Mouse (Mus musculus) cerebellum, adult 2 months (tissue): ENCODE results near the gene Dffb.

Experiments
- CTCF ChIP-seq: fragments of 200-500 bp; IDR thresholded peaks from 2 replicates; pipeline ENCODE4 v1.5.1; 2011; ENCODE audit warnings: low read depth, mild to moderate bottlenecking, control low read depth, low read length, moderate library complexity, borderline replicate concordance; ENCODE audit not compliant: insufficient read depth
- POLR2A ChIP-seq: fragments of 200-500 bp; IDR thresholded peaks from 2 replicates; pipeline ENCODE4 v1.6.1; 2011; ENCODE audit warnings: low read length, control low read depth, borderline replicate concordance; ENCODE audit not compliant: insufficient read depth

GRCm38 (mm10) chr4:153993505-153993904 lies 18.6 kb upstream of the Dffb start:
- TF ChIP-seq CTCF = no peak
- no peak for TF ChIP-seq POLR2A
